Mouse (Mus musculus): ENCODE measurements around the gene Fbxl15. TPM values are rescaled to one million over a fixed set of nuclear protein-coding genes. Genes with fewer than 3 reads are reported as not detected.

Fbxl15 gene
- polyA plus RNA-seq, 1 experiment from 2014 or later: 27.1 TPM

DNA sequence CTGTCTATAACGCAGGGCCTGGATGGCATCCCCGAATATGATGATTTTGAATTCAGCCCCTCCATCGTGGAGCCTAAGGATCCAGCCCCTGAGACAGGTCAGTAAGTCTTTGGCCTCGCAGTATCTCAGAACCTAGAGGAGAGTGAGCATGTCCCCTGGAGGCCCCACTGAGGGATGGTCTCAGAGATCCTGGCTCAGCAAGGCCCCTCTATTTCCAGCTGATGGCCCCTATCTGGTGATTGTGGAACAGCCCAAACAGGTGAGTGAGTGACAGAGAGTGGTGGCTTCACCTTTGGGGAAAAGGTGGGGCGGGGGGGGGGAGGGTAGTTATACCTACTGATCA is 21.7 kb upstream of the Fbxl15 start:
- Histone ChIP-seq H3K27me3 (ENCODE audit: control insufficient read depth, insufficient read depth, low read length) (peaks cover 16% of the 10 kb centered on the region), H3K9me3 (ENCODE audit: control insufficient read depth, low read length) (no peaks in the 10 kb centered on the region), H3K4me2 (replicated peaks; ENCODE audit: low read depth, low read length) (peak overlapping the region; percentile 74; the same call in 1 of the 2 replicates), H3K36me3 (ENCODE audit: control insufficient read depth, insufficient read depth, low read length) (no peaks in the 10 kb centered on the region), H3K9ac (ENCODE audit: low read depth, low read length) (no peak overlapping the region), H3K4me1 (replicated peaks; ENCODE audit: control insufficient read depth, insufficient read depth, low read length) (0 out of 2 replicates have a peak, but pooled peaks cover 2% of the 10 kb centered on the region), H3K4me3 (ENCODE audit: low read depth, low read length) (peak overlapping the region; percentile 44; the same call in 1 of the 2 replicates), H3K27ac (ENCODE audit: low read depth, low read length) (no peak overlapping the region)
- peak; percentile 9 for DNase-seq (ENCODE audit: low spot score)
- WGBS: 58% methylated on average over 5 of the region's 5 CpGs
- no peak for ATAC-seq (ENCODE audit: low FRiP score)

DNA sequence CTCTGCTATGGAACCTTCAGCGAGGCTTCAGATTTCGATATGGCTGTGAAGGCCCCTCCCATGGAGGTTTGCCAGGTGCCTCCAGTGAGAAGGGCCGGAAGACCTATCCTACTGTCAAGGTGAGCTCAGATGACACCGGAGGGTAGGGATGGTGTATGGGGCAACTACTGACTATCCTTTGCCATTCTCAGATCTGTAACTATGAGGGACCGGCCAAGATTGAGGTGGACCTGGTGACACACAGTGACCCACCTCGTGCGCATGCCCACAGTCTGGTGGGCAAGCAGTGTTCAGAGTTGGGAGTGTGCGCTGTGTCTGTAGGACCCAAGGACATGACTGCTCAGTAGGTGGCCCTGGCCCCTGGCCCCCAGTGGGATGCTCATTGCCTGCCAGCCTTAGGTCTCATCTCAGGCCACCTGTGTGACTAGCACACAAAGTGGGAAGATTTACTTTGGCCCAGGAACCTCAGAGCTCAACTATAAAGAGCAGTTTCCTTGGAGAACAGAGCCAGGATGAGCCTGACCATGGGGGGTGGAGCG is 21.2 kb upstream of the Fbxl15 start:
- WGBS: 88% methylated on average over 9 of the region's 9 CpGs
- Histone ChIP-seq H3K27ac (ENCODE audit: low read depth, low read length) (no peak overlapping the region), H3K4me1 (replicated peaks; ENCODE audit: control insufficient read depth, insufficient read depth, low read length) (0 out of 2 replicates have a peak, but pooled peaks cover 2% of the 10 kb centered on the region), H3K27me3 (ENCODE audit: control insufficient read depth, insufficient read depth, low read length) (peaks cover 16% of the 10 kb centered on the region), H3K9ac (ENCODE audit: low read depth, low read length) (no peak overlapping the region), H3K9me3 (ENCODE audit: control insufficient read depth, low read length) (no peaks in the 10 kb centered on the region), H3K4me2 (replicated peaks; ENCODE audit: low read depth, low read length) (no peak overlapping the region), H3K4me3 (ENCODE audit: low read depth, low read length) (no peak overlapping the region), H3K36me3 (ENCODE audit: control insufficient read depth, insufficient read depth, low read length) (no peaks in the 10 kb centered on the region)
- ATAC-seq (ENCODE audit: low FRiP score) (no peak), DNase-seq (ENCODE audit: low spot score) (no peak)

DNA sequence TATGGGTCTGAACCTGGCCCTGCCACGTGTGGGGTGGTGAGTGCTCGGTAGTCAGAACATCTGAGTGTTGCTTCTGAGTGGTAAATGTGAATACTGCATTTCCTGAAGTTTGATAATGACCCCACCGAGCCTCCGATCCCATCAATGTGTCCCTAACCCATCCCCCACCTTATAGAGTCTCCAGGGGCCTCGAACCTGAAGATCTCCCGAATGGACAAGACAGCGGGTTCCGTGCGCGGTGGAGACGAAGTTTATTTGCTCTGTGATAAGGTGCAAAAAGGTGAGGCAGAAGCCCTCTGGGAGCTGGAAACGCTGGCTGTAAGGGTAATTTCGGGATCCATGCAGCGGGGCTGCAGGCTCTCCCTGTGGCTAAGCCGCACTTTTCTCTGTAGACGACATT is 20.2 kb upstream of the Fbxl15 start:
- Histone ChIP-seq H3K27ac (ENCODE audit: low read depth, low read length) (no peak overlapping the region), H3K9me3 (ENCODE audit: control insufficient read depth, low read length) (no peaks in the 10 kb centered on the region), H3K4me1 (replicated peaks; ENCODE audit: control insufficient read depth, insufficient read depth, low read length) (0 out of 2 replicates have a peak, but pooled peaks cover 2% of the 10 kb centered on the region), H3K4me3 (ENCODE audit: low read depth, low read length) (no peak overlapping the region), H3K4me2 (replicated peaks; ENCODE audit: low read depth, low read length) (no peak overlapping the region), H3K27me3 (ENCODE audit: control insufficient read depth, insufficient read depth, low read length) (peaks cover 16% of the 10 kb centered on the region), H3K9ac (ENCODE audit: low read depth, low read length) (no peak overlapping the region), H3K36me3 (ENCODE audit: control insufficient read depth, insufficient read depth, low read length) (no peaks in the 10 kb centered on the region)
- DNase-seq (ENCODE audit: low spot score) (no peak), ATAC-seq (ENCODE audit: low FRiP score) (no peak)
- 71% methylated on average over 16 of the region's 16 CpGs for WGBS

DNA sequence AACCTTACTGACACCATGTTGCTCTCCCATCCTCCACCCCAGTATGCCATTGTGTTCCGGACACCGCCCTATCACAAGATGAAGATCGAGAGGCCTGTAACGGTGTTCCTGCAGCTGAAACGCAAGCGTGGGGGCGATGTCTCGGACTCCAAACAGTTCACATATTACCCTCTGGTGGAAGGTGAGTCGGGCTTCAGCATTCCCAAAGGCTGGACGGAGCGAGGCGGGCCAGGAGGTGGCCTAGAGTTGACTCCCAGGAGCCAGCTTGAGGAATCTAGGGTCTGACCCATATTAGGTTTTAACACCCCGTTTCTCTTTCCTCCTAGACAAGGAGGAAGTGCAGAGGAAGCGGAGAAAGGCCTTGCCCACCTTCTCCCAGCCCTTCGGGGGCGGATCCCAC is 19.7 kb upstream of the Fbxl15 start:
- Histone ChIP-seq H3K27ac (ENCODE audit: low read depth, low read length) (no peak overlapping the region), H3K4me3 (ENCODE audit: low read depth, low read length) (no peak overlapping the region; the same call in 1 of the 2 replicates), H3K27me3 (ENCODE audit: control insufficient read depth, insufficient read depth, low read length) (peaks cover 19% of the 10 kb centered on the region), H3K4me1 (replicated peaks; ENCODE audit: control insufficient read depth, insufficient read depth, low read length) (0 out of 2 replicates have a peak, but pooled peaks cover 2% of the 10 kb centered on the region), H3K9me3 (ENCODE audit: control insufficient read depth, low read length) (no peaks in the 10 kb centered on the region), H3K4me2 (replicated peaks; ENCODE audit: low read depth, low read length) (peak overlapping the region; percentile 85; the same call in 1 of the 2 replicates), H3K9ac (ENCODE audit: low read depth, low read length) (no peak overlapping the region), H3K36me3 (ENCODE audit: control insufficient read depth, insufficient read depth, low read length) (no peaks in the 10 kb centered on the region)
- ATAC-seq (ENCODE audit: low FRiP score) (no peak), DNase-seq (ENCODE audit: low spot score) (no peak)
- 53% methylated on average over 16 of the region's 16 CpGs for WGBS

DNA sequence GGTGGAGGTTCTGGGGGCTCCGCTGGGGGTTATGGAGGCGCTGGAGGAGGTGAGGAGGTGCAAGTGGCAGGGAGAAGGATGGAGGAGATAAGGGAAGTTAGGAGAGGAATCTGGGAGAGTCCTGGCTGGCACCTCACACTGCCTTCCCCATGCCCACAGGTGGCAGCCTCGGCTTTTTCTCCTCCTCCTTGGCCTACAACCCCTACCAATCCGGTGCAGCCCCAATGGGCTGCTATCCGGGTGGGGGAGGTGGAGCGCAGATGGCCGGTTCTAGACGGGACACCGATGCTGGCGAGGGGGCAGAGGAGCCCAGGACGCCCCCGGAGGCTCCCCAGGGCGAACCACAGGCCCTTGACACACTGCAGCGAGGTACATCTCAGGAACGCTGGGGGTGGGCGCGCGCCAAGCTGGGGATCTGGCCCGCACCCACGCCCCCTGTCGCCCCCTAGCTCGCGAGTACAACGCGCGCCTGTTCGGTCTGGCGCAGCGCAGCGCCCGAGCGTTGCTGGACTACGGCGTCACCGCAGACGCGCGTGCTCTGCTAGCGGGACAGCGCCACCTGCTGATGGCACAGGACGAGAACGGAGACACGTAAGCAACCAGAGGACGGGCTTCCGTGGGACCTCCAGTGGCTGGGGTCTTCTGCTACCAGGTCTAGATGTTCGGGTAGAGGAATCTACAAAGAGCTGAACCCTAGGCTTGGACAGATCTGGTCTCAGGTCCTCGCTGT is 19.1 kb upstream of the Fbxl15 start:
- H3K36me3 ChIP-seq (ENCODE audit: control insufficient read depth, insufficient read depth, low read length): no peaks in the 10 kb centered on the region
- peak overlapping the region; percentile 40; the same call in 1 of the 2 replicates for H3K9ac ChIP-seq (ENCODE audit: low read depth, low read length)
- no peak overlapping the region for H3K27ac ChIP-seq (ENCODE audit: low read depth, low read length)
- no peaks in the 10 kb centered on the region for H3K9me3 ChIP-seq (ENCODE audit: control insufficient read depth, low read length)
- WGBS: 1% methylated on average over 45 of the region's 47 CpGs
- peaks cover 24% of the 10 kb centered on the region for H3K27me3 ChIP-seq (ENCODE audit: control insufficient read depth, insufficient read depth, low read length)
- H3K4me3 ChIP-seq (ENCODE audit: low read depth, low read length): peak overlapping the region; percentile 30
- H3K4me1 ChIP-seq (replicated peaks; ENCODE audit: control insufficient read depth, insufficient read depth, low read length): 0 out of 2 replicates have a peak, but pooled peaks cover 2% of the 10 kb centered on the region
- DNase-seq (ENCODE audit: low spot score) (peak; percentile 95), ATAC-seq (ENCODE audit: low FRiP score) (peak; percentile 51)
- H3K4me2 ChIP-seq (replicated peaks; ENCODE audit: low read depth, low read length): peak overlapping the region; percentile 85

DNA sequence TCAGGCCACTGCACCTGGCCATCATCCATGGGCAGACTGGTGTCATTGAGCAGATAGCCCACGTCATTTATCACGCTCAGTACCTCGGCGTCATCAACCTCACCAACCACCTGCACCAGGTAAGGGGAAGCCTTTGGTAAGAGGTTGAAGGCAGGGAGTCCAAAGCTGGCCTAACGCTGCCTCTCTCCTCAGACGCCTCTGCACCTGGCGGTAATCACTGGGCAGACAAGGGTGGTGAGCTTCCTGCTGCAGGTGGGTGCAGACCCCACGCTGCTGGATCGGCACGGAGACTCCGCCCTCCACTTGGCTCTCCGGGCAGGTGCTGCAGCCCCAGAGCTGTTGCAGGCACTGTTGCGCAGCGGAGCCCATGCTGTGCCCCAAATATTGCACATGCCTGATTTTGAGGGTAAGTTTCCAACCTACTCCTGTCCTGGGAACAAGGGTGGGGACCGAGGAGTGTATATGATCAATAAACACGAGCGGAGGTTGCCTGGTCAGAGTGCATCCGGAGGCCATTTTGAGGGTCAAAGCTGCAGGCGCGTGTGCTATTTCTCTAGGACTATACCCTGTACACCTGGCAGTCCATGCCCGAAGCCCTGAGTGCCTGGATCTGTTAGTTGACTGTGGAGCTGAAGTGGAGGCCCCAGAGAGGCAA is 18.2 kb upstream of the Fbxl15 start:
- H3K36me3 ChIP-seq (ENCODE audit: control insufficient read depth, insufficient read depth, low read length): no peaks in the 10 kb centered on the region
- H3K9ac ChIP-seq (ENCODE audit: low read depth, low read length): no peak overlapping the region
- no peak overlapping the region for H3K4me2 ChIP-seq (replicated peaks; ENCODE audit: low read depth, low read length)
- no peak for ATAC-seq (ENCODE audit: low FRiP score)
- H3K4me1 ChIP-seq (replicated peaks; ENCODE audit: control insufficient read depth, insufficient read depth, low read length): no peaks in the 10 kb centered on the region
- peaks cover 33% of the 10 kb centered on the region for H3K27me3 ChIP-seq (ENCODE audit: control insufficient read depth, insufficient read depth, low read length)
- no peak for DNase-seq (ENCODE audit: low spot score)
- WGBS: 81% methylated on average over 21 of the region's 21 CpGs
- H3K9me3 ChIP-seq (ENCODE audit: control insufficient read depth, low read length): no peaks in the 10 kb centered on the region
- H3K4me3 ChIP-seq (ENCODE audit: low read depth, low read length): no peak overlapping the region
- H3K27ac ChIP-seq (ENCODE audit: low read depth, low read length): no peak overlapping the region

DNA sequence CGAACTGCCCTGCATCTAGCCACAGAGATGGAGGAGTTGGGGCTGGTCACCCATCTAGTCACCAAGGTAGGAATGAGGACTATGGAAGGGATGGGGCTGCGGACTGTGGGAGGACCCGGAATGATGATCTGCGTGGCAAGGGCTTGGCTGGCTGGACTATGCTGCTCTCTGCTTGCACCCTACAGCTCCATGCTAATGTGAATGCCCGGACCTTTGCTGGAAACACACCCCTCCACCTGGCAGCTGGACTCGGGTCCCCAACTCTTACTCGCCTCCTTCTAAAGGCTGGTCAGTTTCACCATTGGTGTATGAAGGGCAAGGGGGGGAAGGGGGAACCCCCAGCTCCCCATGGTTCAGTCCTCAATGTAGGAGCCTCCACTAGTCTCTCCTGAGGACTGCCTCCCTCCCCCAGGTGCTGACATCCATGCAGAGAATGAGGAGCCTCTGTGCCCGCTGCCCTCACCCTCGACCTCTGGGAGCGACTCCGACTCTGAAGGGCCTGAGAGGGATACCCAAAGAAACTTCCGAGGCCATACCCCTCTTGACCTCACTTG is 17.6 kb upstream of the Fbxl15 start:
- ATAC-seq (ENCODE audit: low FRiP score): no peak
- Histone ChIP-seq H3K36me3 (ENCODE audit: control insufficient read depth, insufficient read depth, low read length) (no peaks in the 10 kb centered on the region), H3K4me1 (replicated peaks; ENCODE audit: control insufficient read depth, insufficient read depth, low read length) (no peaks in the 10 kb centered on the region), H3K9ac (ENCODE audit: low read depth, low read length) (no peak overlapping the region), H3K4me2 (replicated peaks; ENCODE audit: low read depth, low read length) (no peak overlapping the region), H3K9me3 (ENCODE audit: control insufficient read depth, low read length) (no peaks in the 10 kb centered on the region), H3K27ac (ENCODE audit: low read depth, low read length) (no peak overlapping the region), H3K4me3 (ENCODE audit: low read depth, low read length) (no peak overlapping the region), H3K27me3 (ENCODE audit: control insufficient read depth, insufficient read depth, low read length) (peaks cover 39% of the 10 kb centered on the region)
- no peak for DNase-seq (ENCODE audit: low spot score)
- 87% methylated on average over 12 of the region's 12 CpGs for WGBS

DNA sequence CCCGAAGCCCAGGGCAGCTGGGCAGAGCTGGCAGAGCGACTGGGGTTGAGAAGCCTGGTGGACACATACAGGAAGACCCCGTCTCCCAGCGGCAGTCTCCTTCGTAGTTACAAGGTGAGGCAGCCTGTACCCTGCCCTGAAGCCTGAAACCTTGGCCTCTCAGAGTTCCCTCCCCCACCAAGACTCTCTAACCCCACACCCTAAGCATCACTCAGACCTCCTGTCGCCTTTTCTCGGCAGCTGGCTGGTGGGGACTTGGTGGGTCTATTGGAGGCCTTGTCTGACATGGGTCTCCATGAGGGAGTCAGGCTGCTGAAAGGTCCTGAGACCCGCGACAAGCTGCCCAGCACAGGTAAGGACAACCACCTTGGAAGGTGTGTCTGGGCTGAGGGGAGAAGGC is 16.6 kb upstream of the Fbxl15 start:
- H3K27ac ChIP-seq (ENCODE audit: low read depth, low read length): no peak overlapping the region
- DNase-seq (ENCODE audit: low spot score) (no peak), ATAC-seq (ENCODE audit: low FRiP score) (no peak)
- H3K4me2 ChIP-seq (replicated peaks; ENCODE audit: low read depth, low read length): no peak overlapping the region
- no peaks in the 10 kb centered on the region for H3K4me1 ChIP-seq (replicated peaks; ENCODE audit: control insufficient read depth, insufficient read depth, low read length)
- H3K4me3 ChIP-seq (ENCODE audit: low read depth, low read length): no peak overlapping the region
- WGBS: 90% methylated on average over 9 of the region's 9 CpGs
- no peak overlapping the region for H3K9ac ChIP-seq (ENCODE audit: low read depth, low read length)
- peaks cover 49% of the 10 kb centered on the region for H3K27me3 ChIP-seq (ENCODE audit: control insufficient read depth, insufficient read depth, low read length)
- no peaks in the 10 kb centered on the region for H3K9me3 ChIP-seq (ENCODE audit: control insufficient read depth, low read length)
- no peaks in the 10 kb centered on the region for H3K36me3 ChIP-seq (ENCODE audit: control insufficient read depth, insufficient read depth, low read length)
